Mouse (Mus musculus): Measurements from ENCODE around the gene 4930467E23Rik. TPM values are rescaled to one million over a fixed set of nuclear protein-coding genes. Genes with fewer than 3 reads are reported as not detected.
"Not testable (repeated sequence)": the region's sequence is repeated elsewhere in the genome, so short reads cannot be mapped to it uniquely, and the experiment has no call there.

The 4930467E23Rik gene
- total RNA-seq, 1 experiment = not detected

- H3K4me3 ChIP-seq (ENCODE audit: insufficient read depth in 1 of 2, low read depth in 1 of 2, low read length in 2 of 2, poor library complexity in 1 of 2, severe bottlenecking in 1 of 2); H3K36me3 ChIP-seq (ENCODE audit: control insufficient read depth, insufficient read depth, low read length, poor library complexity, severe bottlenecking); H3K9me3 ChIP-seq (ENCODE audit: control insufficient read depth, insufficient read depth, low read depth, low read length); in situ Hi-C loops (cut with MboI; ENCODE audit: low sequenced_read_pairs in 2 of 2, unreplicated experiment in 2 of 2); H3K4me1 ChIP-seq (ENCODE audit: control insufficient read depth in 2 of 2, insufficient read depth in 2 of 2, low read length in 2 of 2, poor library complexity in 1 of 2); H3K27ac ChIP-seq (ENCODE audit: insufficient read depth, low read depth, low read length, poor library complexity, severe bottlenecking); H3K9ac ChIP-seq (ENCODE audit: insufficient read depth, low read depth, low read length, poor library complexity, severe bottlenecking); DNase-seq (ENCODE audit: low read depth, low spot score): not testable (repeated sequence)
These were observed 16.0 kb upstream of the 4930467E23Rik start for GRCm38 (mm10) chr8:19713232-19713834.

- DNase-seq (ENCODE audit: low read depth, low spot score); H3K36me3 ChIP-seq (ENCODE audit: control insufficient read depth, insufficient read depth, low read length, poor library complexity, severe bottlenecking); H3K9ac ChIP-seq (ENCODE audit: insufficient read depth, low read depth, low read length, poor library complexity, severe bottlenecking); H3K4me1 ChIP-seq (ENCODE audit: control insufficient read depth in 2 of 2, insufficient read depth in 2 of 2, low read length in 2 of 2, poor library complexity in 1 of 2); H3K4me3 ChIP-seq (ENCODE audit: insufficient read depth in 1 of 2, low read depth in 1 of 2, low read length in 2 of 2, poor library complexity in 1 of 2, severe bottlenecking in 1 of 2); H3K9me3 ChIP-seq (ENCODE audit: control insufficient read depth, insufficient read depth, low read depth, low read length); H3K27ac ChIP-seq (ENCODE audit: insufficient read depth, low read depth, low read length, poor library complexity, severe bottlenecking); in situ Hi-C loops (cut with MboI; ENCODE audit: low sequenced_read_pairs in 2 of 2, unreplicated experiment in 2 of 2): not testable (repeated sequence)
These were observed 14.9 kb upstream of the 4930467E23Rik start for GRCm38 (mm10) chr8:19714426-19714825.

- H3K4me1 ChIP-seq (ENCODE audit: control insufficient read depth in 2 of 2, insufficient read depth in 2 of 2, low read length in 2 of 2, poor library complexity in 1 of 2); H3K9ac ChIP-seq (ENCODE audit: insufficient read depth, low read depth, low read length, poor library complexity, severe bottlenecking); in situ Hi-C loops (cut with MboI; ENCODE audit: low sequenced_read_pairs in 2 of 2, unreplicated experiment in 2 of 2); H3K4me3 ChIP-seq (ENCODE audit: insufficient read depth in 1 of 2, low read depth in 1 of 2, low read length in 2 of 2, poor library complexity in 1 of 2, severe bottlenecking in 1 of 2); H3K36me3 ChIP-seq (ENCODE audit: control insufficient read depth, insufficient read depth, low read length, poor library complexity, severe bottlenecking); H3K27ac ChIP-seq (ENCODE audit: insufficient read depth, low read depth, low read length, poor library complexity, severe bottlenecking); DNase-seq (ENCODE audit: low read depth, low spot score); H3K9me3 ChIP-seq (ENCODE audit: control insufficient read depth, insufficient read depth, low read depth, low read length): not testable (repeated sequence)
These were observed 14.1 kb upstream of the 4930467E23Rik start for GRCm38 (mm10) chr8:19715266-19715665.

GRCm38 (mm10) chr8:19717851-19718250 is 11.5 kb upstream of the 4930467E23Rik start:
- in situ Hi-C loops (cut with MboI; ENCODE audit: low sequenced_read_pairs in 2 of 2, unreplicated experiment in 2 of 2); H3K9ac ChIP-seq (ENCODE audit: insufficient read depth, low read depth, low read length, poor library complexity, severe bottlenecking); H3K4me1 ChIP-seq (ENCODE audit: control insufficient read depth in 2 of 2, insufficient read depth in 2 of 2, low read length in 2 of 2, poor library complexity in 1 of 2); H3K9me3 ChIP-seq (ENCODE audit: control insufficient read depth, insufficient read depth, low read depth, low read length); H3K4me3 ChIP-seq (ENCODE audit: insufficient read depth in 1 of 2, low read depth in 1 of 2, low read length in 2 of 2, poor library complexity in 1 of 2, severe bottlenecking in 1 of 2); H3K36me3 ChIP-seq (ENCODE audit: control insufficient read depth, insufficient read depth, low read length, poor library complexity, severe bottlenecking); H3K27ac ChIP-seq (ENCODE audit: insufficient read depth, low read depth, low read length, poor library complexity, severe bottlenecking); DNase-seq (ENCODE audit: low read depth, low spot score): not testable (repeated sequence)

GRCm38 (mm10) chr8:19719513-19719912 is 9.9 kb upstream of the 4930467E23Rik start:
- H3K4me1 ChIP-seq (ENCODE audit: control insufficient read depth in 2 of 2, insufficient read depth in 2 of 2, low read length in 2 of 2, poor library complexity in 1 of 2); H3K9ac ChIP-seq (ENCODE audit: insufficient read depth, low read depth, low read length, poor library complexity, severe bottlenecking); H3K9me3 ChIP-seq (ENCODE audit: control insufficient read depth, insufficient read depth, low read depth, low read length); H3K27ac ChIP-seq (ENCODE audit: insufficient read depth, low read depth, low read length, poor library complexity, severe bottlenecking); H3K4me3 ChIP-seq (ENCODE audit: insufficient read depth in 1 of 2, low read depth in 1 of 2, low read length in 2 of 2, poor library complexity in 1 of 2, severe bottlenecking in 1 of 2); DNase-seq (ENCODE audit: low read depth, low spot score); H3K36me3 ChIP-seq (ENCODE audit: control insufficient read depth, insufficient read depth, low read length, poor library complexity, severe bottlenecking); in situ Hi-C loops (cut with MboI; ENCODE audit: low sequenced_read_pairs in 2 of 2, unreplicated experiment in 2 of 2): not testable (repeated sequence)

GRCm38 (mm10) chr8:19724871-19725270 is 4.5 kb upstream of the 4930467E23Rik start:
- DNase-seq (ENCODE audit: low read depth, low spot score); H3K4me3 ChIP-seq (ENCODE audit: insufficient read depth in 1 of 2, low read depth in 1 of 2, low read length in 2 of 2, poor library complexity in 1 of 2, severe bottlenecking in 1 of 2); H3K4me1 ChIP-seq (ENCODE audit: control insufficient read depth in 2 of 2, insufficient read depth in 2 of 2, low read length in 2 of 2, poor library complexity in 1 of 2); H3K27ac ChIP-seq (ENCODE audit: insufficient read depth, low read depth, low read length, poor library complexity, severe bottlenecking); H3K9ac ChIP-seq (ENCODE audit: insufficient read depth, low read depth, low read length, poor library complexity, severe bottlenecking); H3K9me3 ChIP-seq (ENCODE audit: control insufficient read depth, insufficient read depth, low read depth, low read length); H3K36me3 ChIP-seq (ENCODE audit: control insufficient read depth, insufficient read depth, low read length, poor library complexity, severe bottlenecking); in situ Hi-C loops (cut with MboI; ENCODE audit: low sequenced_read_pairs in 2 of 2, unreplicated experiment in 2 of 2): not testable (repeated sequence)

GRCm38 (mm10) chr8:19751773-19752172 is 22.4 kb downstream of the 4930467E23Rik start:
- H3K4me3 ChIP-seq (ENCODE audit: insufficient read depth in 1 of 2, low read depth in 1 of 2, low read length in 2 of 2, poor library complexity in 1 of 2, severe bottlenecking in 1 of 2); H3K9ac ChIP-seq (ENCODE audit: insufficient read depth, low read depth, low read length, poor library complexity, severe bottlenecking); H3K27ac ChIP-seq (ENCODE audit: insufficient read depth, low read depth, low read length, poor library complexity, severe bottlenecking); H3K4me1 ChIP-seq (ENCODE audit: control insufficient read depth in 2 of 2, insufficient read depth in 2 of 2, low read length in 2 of 2, poor library complexity in 1 of 2); H3K9me3 ChIP-seq (ENCODE audit: control insufficient read depth, insufficient read depth, low read depth, low read length); in situ Hi-C loops (cut with MboI; ENCODE audit: low sequenced_read_pairs in 2 of 2, unreplicated experiment in 2 of 2); H3K36me3 ChIP-seq (ENCODE audit: control insufficient read depth, insufficient read depth, low read length, poor library complexity, severe bottlenecking); DNase-seq (ENCODE audit: low read depth, low spot score): not testable (repeated sequence)

- H3K9ac ChIP-seq (ENCODE audit: insufficient read depth, low read depth, low read length, poor library complexity, severe bottlenecking); DNase-seq (ENCODE audit: low read depth, low spot score); H3K36me3 ChIP-seq (ENCODE audit: control insufficient read depth, insufficient read depth, low read length, poor library complexity, severe bottlenecking); H3K27ac ChIP-seq (ENCODE audit: insufficient read depth, low read depth, low read length, poor library complexity, severe bottlenecking); H3K9me3 ChIP-seq (ENCODE audit: control insufficient read depth, insufficient read depth, low read depth, low read length); in situ Hi-C loops (cut with MboI; ENCODE audit: low sequenced_read_pairs in 2 of 2, unreplicated experiment in 2 of 2); H3K4me3 ChIP-seq (ENCODE audit: insufficient read depth in 1 of 2, low read depth in 1 of 2, low read length in 2 of 2, poor library complexity in 1 of 2, severe bottlenecking in 1 of 2); H3K4me1 ChIP-seq (ENCODE audit: control insufficient read depth in 2 of 2, insufficient read depth in 2 of 2, low read length in 2 of 2, poor library complexity in 1 of 2): not testable (repeated sequence)
These were observed 24.8 kb downstream of the 4930467E23Rik start for GRCm38 (mm10) chr8:19754178-19754577.
